Mouse (Mus musculus) heart, postnatal 36 days (tissue): ENCODE measurements around the gene Gm12355. TPM values are rescaled to one million over a fixed set of nuclear protein-coding genes. Genes with fewer than 3 reads are reported as not detected.

Experiments
- DNase-seq, 2 experiments: peaks; one replicate each; pipeline ENCODE4 v3.0.0; 2021 to 2022
- intact Hi-C: fragments of 180-260 bp; cut with DNase I; formaldehyde crosslinking; loops from one replicate; pipeline ENCODE4 v1.15.1; 2025
- total RNA-seq, 2 experiments: library from RNA; stranded (reverse); gene quantifications; 2 replicates each; pipeline ENCODE4 v1.2.3; 2021

Gene Gm12355
- total RNA-seq, 2 experiments from 2014 or later = 5.4 to 6.4 TPM

- intact Hi-C loops = no loop called here
- no peak for DNase-seq
Measured at GRCm38 (mm10) chr11:98583571-98583970, 41.9 kb downstream of the Gm12355 start.

- no peak for DNase-seq
- intact Hi-C loops = no loop called here
Measured at GRCm38 (mm10) chr11:98583265-98583552, 42.3 kb downstream of the Gm12355 start.

- intact Hi-C loops = no loop called here
- DNase-seq = no peak
Measured at GRCm38 (mm10) chr11:98582551-98583264, 42.8 kb downstream of the Gm12355 start.

- intact Hi-C loops = no loop called here
- DNase-seq = no peak
Measured at GRCm38 (mm10) chr11:98582030-98582388, 43.5 kb downstream of the Gm12355 start.

GRCm38 (mm10) chr11:98581286-98582029, 44.0 kb downstream of the Gm12355 start:
- intact Hi-C loops = no loop called here
- no peak for DNase-seq

GRCm38 (mm10) chr11:98580301-98581121, 45.0 kb downstream of the Gm12355 start:
- intact Hi-C loops = no loop called here
- no peak for DNase-seq

- DNase-seq = no peak
- intact Hi-C loops = no loop called here
Measured at GRCm38 (mm10) chr11:98577776-98578175, 47.7 kb downstream of the Gm12355 start.

Other genes with a start within 250 kb of the Gm12355 start
- 1,000 to 10,000 TPM; 1,783 to 3,188 TPM for gene Tcap, start 241.8 kb downstream of the Gm12355 start, total RNA-seq
- 1 to 10 TPM in 1 of 2 experiments, under 1 TPM in 1; 0.76 to 1.6 TPM for gene Pnmt, start 239.2 kb downstream of the Gm12355 start, total RNA-seq
- gene Pgap3, start 225.2 kb downstream of the Gm12355 start, total RNA-seq = 1 to 10 TPM; 8.5 to 9.2 TPM
- 10 to 100 TPM in 1 of 2 experiments, 1 to 10 TPM in 1; 7.2 to 10.6 TPM for gene Erbb2, start 213.2 kb downstream of the Gm12355 start, total RNA-seq
- 10 to 100 TPM; 53.0 to 66.2 TPM for gene Mien1, start 186.7 kb downstream of the Gm12355 start, total RNA-seq
- gene Grb7, start 179.3 kb downstream of the Gm12355 start, total RNA-seq = under 1 TPM; 0.14 to 0.31 TPM
- gene Ikzf3, start 79.6 kb downstream of the Gm12355 start, total RNA-seq = under 1 TPM; 0.44 to 0.84 TPM
- gene Zpbp2, start 74.6 kb downstream of the Gm12355 start, total RNA-seq = not detected
- gene Ormdl3, start 38.3 kb downstream of the Gm12355 start, total RNA-seq = 10 to 100 TPM; 39.3 to 40.4 TPM
- not detected for gene Lrrc3c, start 27.4 kb downstream of the Gm12355 start, total RNA-seq
- gene Gsdma3, start 699 bp upstream of the Gm12355 start, total RNA-seq = 1 to 10 TPM; 3.0 to 3.3 TPM
- not detected for gene Gsdma2, start 21.1 kb upstream of the Gm12355 start, total RNA-seq
- gene Gsdma, start 38.7 kb upstream of the Gm12355 start, total RNA-seq = not detected
- 100 to 1,000 TPM; 102 to 104 TPM for gene Psmd3, start 56.9 kb upstream of the Gm12355 start, total RNA-seq
- gene Csf3, start 75.6 kb upstream of the Gm12355 start, total RNA-seq = not detected
- 10 to 100 TPM; 45.2 to 52.7 TPM for gene Med24, start 103.8 kb upstream of the Gm12355 start, total RNA-seq
- gene Thra, start 115.0 kb upstream of the Gm12355 start, total RNA-seq = 100 to 1,000 TPM; 100 to 111 TPM
- gene Nr1d1, start 149.7 kb upstream of the Gm12355 start, total RNA-seq = 100 to 1,000 TPM; 104 to 107 TPM
- gene Msl1, start 169.9 kb upstream of the Gm12355 start, total RNA-seq = 10 to 100 TPM; 74.4 to 75.3 TPM
- gene Casc3, start 179.2 kb upstream of the Gm12355 start, total RNA-seq = 10 to 100 TPM; 26.1 to 26.2 TPM
- under 1 TPM; 0.57 to 0.72 TPM for gene Rapgefl1, start 211.1 kb upstream of the Gm12355 start, total RNA-seq
- gene Wipf2, start 238.0 kb upstream of the Gm12355 start, total RNA-seq = 10 to 100 TPM in 1 of 2 experiments, 1 to 10 TPM in 1; 8.1 to 10.2 TPM